Mouse (Mus musculus): ENCODE measurements around the gene Gm4792.

Gene Gm4792

GRCm38 (mm10) chr10:94304064-94304657, 5.7 kb upstream of the Gm4792 start:
- no peak for DNase-seq (ENCODE audit: low read depth, low spot score)

DNA sequence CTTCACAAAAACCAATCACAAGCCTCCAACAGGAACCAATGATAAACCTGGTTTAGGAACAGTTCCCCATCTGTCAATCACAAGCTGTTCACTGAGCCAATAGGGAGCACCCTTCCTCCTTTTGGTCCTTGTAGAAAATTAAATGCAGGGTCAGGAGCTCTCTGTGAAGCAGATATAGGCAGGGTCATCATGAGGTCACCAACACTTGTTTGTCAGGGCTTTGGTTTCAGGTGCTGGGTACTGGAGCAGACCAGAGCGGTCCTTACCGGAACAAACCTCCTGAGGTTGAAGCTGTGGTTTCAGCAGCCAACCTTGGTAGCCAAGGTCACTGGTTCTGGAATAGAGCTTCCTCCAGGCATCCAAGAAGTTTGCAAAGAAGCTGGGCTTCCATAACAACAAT, 798 bp upstream of the Gm4792 start:
- DNase-seq (ENCODE audit: low read depth, low spot score): peak; percentile 28

DNA sequence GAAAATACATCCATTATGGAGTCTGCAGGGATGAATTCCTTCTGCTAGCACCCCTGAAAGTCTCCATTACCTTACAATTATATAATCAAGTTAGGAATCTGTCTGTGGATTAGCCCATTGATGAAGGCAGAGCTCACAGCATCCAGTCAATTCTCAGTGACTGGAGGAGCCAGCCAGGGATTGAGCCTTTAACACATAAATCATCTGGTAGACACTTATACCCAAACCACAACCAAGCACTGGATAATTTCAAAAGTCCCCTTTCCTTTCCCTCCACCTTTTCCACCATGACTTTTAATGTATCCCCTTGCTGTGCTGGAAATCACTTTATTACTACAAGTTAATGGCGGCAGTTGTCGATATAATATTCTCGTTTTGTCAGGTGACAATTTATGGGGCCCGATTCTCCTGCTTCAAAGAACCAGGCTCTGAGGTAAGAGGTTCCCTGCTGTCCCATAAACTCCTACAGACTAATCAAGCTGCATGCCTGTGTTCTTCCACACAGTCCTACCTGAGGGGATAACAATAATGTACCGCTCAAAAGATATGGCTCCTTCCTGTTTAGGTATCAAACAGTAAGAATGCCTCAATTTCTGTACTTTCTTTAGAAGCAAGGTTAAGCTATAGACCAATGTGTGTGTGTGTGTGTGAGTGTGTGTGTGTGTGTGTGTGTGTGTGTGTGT, 2.4 kb downstream of the Gm4792 start:
- DNase-seq (ENCODE audit: low read depth, low spot score): no peak

- no peak for DNase-seq (ENCODE audit: low read depth, low spot score)
Measured at GRCm38 (mm10) chr10:94294933-94295750, 3.4 kb downstream of the Gm4792 start.

- DNase-seq (ENCODE audit: low read depth, low spot score): no peak
Measured at GRCm38 (mm10) chr10:94294437-94294836, 4.1 kb downstream of the Gm4792 start.

DNA sequence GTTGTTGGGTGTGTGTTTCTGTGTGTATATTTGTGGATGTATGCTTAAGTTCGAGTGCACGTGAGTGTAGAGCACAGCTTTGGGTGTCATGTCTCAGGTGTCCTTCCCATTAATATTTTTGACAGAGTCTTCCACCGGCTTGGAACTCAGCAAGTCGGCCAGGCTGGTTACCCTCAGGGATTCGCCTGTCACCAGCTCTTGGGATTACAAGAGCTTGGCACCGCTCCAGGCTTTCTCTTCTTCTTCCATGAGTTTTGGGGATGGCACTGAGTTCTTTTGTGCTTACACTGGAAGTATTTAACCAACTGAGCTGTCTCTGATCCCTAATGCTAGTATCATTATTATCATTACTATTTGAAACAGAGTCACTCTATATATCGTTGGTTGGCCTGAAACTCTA, 15.7 kb downstream of the Gm4792 start:
- no peak for DNase-seq (ENCODE audit: low read depth, low spot score)

DNA sequence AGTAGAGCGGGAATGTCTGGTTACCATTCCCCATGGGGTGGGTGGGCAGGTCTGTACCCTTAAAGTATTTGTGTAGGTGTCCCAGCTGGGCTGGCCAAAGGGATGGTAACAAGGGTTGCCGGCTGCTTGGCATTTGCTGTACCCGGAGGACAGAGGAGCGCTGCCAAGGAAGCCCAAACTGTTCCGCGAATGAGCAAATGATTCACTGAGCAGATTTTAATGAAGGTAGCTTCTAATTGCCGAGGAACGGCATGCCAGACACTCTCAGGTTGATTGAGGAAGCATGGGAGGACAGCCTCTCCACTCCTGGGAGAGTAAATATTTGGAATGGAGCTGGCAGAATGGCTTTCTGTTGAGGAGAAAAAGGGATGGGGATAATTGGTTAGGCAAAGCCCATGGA, 16.3 kb downstream of the Gm4792 start:
- DNase-seq (ENCODE audit: low read depth, low spot score): no peak

- DNase-seq (ENCODE audit: low read depth, low spot score): peak; percentile 68
Measured at GRCm38 (mm10) chr10:94276511-94276910, 22.0 kb downstream of the Gm4792 start.

DNA sequence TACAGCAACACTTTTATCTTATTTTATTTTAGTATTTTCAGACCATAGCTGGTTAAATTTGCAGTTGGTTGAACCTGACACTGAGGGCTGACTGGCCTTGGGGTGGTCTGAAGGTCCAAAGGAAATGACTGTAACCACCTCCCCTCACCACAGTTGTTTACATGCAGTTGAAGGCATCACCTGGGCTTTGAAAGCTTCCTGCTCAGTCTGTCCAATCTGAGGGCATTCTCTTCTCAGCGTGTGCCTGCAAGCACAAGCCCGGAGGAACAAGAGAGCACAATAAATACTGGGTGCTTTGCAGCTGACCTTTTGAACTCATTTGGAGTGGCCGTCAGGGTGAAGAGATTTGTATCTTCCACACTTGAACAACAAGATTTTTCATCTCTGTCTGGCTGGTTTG, 23.2 kb downstream of the Gm4792 start:
- DNase-seq (ENCODE audit: low read depth, low spot score): no peak

DNA sequence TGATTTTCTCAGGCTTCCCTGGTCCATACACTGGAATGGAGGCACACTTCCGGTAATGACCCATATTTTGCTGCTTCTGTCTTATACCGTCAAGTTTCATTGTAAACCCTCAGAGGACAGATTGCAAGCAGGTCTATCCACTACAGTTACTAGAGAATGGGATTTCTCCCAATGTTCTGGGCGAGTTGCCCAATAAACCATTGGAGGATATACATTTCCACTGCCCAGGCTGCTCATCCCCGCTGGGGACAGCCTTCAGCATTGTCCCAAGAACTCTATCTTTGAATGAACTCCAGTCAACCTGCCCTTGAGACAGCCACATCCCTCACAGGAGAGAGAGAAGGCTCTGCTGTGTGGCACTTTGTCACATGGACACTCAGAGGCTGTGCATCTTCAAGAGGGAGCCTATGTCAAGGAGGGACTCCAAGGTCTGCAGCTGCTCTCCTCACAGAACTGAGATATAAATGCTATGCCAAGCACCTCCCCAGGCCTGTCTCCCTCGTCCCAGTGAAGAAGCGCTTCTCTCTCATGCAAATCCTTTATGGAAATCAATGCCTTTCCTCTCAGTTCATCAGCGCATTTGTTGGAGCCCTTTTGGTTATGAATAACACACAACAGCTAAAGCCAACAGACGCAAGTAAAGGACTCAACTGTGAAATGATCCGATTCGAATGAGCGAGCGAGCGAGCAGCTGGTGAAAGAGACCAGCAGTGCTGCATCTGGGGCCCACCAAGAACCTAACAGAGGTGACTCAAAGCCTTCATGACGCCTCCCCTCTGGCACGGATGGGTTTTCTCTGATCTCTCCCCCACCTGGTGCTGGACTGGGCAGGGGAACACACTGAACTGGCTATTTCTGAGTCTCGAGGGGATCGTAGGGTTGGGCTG, 32.6 kb downstream of the Gm4792 start:
- DNase-seq (ENCODE audit: low read depth, low spot score): no peak

- peak; percentile 15 for DNase-seq (ENCODE audit: low read depth, low spot score)
Measured at GRCm38 (mm10) chr10:94263211-94263610, 35.3 kb downstream of the Gm4792 start.

DNA sequence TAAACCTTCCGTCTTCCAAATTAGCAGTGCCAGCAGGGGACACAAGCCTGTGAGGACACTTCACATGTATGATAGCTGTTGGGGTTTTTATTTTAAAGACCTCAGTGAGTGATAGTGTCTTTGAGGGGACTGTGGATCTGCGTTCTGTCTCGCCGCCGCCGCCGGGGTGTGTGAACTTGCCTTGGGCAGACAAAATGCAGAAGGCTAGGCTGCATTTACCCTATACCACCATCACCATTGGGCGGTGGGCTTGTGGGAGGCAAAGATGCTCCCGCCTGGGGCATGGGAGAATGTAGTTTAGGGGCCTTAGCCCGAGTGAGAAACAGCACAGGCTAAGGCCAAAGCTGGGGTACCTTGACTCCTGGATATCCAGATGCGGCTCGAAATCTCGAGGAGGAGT, 35.9 kb downstream of the Gm4792 start:
- no peak for DNase-seq (ENCODE audit: low read depth, low spot score)

DNA sequence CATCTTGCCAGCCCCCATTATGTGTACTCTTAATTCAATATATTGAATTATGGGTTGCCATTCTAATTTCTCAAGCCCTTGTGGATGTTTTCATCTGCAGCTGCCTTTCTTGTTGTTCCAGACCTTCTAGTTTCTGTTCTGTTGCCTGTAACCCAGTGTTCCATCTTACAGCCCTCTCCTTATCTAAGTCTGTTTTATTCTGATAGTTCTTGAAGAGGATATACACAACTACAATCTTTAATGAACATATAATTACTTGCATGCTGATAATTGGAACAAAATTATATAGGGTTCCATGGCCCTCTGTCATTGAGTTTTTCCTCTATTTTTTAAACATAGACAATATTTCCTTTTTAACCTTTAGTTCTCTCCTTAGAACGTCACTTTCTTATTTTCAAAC, 38.0 kb downstream of the Gm4792 start:
- no peak for DNase-seq (ENCODE audit: low read depth, low spot score)

DNA sequence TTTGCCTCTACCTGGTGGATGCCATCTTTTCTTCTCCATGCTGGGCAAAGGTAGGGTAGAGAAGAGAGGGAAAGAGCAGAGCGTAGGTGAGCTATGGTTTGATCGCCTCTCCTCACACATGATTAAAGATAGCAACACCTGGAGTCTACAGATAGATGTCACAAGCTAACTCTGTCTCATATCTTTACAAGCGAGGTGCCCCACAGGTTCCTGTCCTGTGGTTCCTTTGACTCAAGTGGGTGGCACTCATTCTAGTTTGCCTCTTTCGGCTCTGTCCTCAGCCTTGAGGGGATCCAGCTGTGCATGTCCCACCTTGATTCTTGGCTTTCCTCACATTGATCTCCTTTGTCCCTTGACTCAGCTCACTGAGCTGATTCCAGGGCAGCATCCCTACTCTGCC, 42.0 kb downstream of the Gm4792 start:
- no peak for DNase-seq (ENCODE audit: low read depth, low spot score)

GRCm38 (mm10) chr10:94255744-94256143, 42.8 kb downstream of the Gm4792 start:
- DNase-seq (ENCODE audit: low read depth, low spot score): no peak

DNA sequence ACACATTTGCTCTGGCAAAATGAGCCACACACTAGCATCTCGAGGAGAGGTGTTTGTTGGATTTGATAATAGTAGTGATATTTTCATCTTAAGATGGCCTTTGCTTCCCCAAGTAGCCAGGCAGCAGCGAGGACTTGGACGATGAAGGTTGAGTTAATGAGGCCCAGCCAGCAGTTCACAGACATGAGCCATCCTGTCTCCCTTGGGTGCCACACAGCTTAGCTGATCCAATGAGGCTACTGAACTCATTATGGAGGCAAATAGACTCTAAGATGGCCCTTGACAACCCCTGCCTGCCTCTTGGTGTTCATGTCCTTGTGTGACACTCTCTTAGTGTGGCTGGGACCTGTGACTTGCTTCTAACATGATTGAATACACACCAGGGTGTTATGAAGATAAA, 43.7 kb downstream of the Gm4792 start:
- DNase-seq (ENCODE audit: low read depth, low spot score): no peak

- no peak for DNase-seq (ENCODE audit: low read depth, low spot score)
Measured at GRCm38 (mm10) chr10:94253260-94253807, 45.2 kb downstream of the Gm4792 start.

DNA sequence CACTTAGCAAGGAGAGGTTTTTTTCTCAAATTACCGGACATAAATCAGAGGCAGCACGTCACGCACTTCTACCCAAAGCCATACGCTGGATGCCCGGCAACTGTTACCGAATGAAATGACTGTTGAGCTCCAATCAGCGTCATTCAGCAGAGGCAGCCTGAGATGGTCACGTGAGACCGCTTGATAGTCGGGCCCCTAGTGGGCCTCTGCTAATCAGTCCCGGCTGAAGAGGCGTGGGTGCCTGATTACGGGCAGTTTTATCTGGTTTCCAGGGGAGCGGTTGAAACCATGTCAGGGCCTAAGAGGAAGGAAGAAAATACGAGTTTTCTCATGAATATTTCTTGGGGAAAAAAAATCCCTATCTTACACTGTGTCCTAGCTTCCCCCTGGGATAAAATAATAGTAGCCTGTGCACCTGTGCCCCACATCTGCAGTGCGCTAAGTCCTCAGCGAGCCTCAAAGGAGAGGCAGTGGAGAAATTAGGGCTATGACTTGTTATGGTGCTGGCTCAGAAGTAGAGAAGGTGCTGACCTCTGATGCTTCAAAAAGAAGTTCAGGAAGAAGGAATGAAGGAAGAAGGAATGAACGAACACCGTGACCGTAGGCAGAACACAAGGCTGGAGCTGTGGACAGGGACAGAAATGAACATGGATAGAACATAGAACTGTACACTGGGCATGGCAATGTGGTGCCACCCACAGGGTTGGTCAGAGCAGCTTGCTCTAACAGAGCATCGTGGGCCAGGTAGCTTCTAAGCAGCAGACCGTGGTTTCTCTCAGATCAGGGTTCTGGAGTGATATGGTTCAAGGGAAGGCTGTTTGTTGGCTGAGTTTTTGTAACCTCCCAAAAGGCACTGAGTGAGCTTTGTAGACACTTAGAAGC, 48.7 kb downstream of the Gm4792 start:
- DNase-seq (ENCODE audit: low read depth, low spot score): no peak

GRCm38 (mm10) chr10:94247748-94248349, 50.7 kb downstream of the Gm4792 start:
- DNase-seq (ENCODE audit: low read depth, low spot score): no peak

Data from ES-CJ7 (cell line).